Mouse (Mus musculus) gonadal fat pad, adult 2 months (tissue): ENCODE results near the gene Rnf157. TPM values are rescaled to one million over a fixed set of nuclear protein-coding genes. Genes with fewer than 3 reads are reported as not detected.

Source experiments
- DNase-seq: peaks from one replicate; pipeline ENCODE4 v3.0.0-alpha.2; 2012; ENCODE audit warnings: low read depth
- polyA plus RNA-seq: library from polyadenylated mRNA; depleted of rRNA; stranded (reverse); fragments of >200 nt; gene quantifications from 2 replicates; pipeline ENCODE4 v1.2.3, GENCODE M21; 2012; rRNA removed

The Rnf157 gene
- 12.5 and 16.1 TPM in 2 replicates for polyA plus RNA-seq

DNA sequence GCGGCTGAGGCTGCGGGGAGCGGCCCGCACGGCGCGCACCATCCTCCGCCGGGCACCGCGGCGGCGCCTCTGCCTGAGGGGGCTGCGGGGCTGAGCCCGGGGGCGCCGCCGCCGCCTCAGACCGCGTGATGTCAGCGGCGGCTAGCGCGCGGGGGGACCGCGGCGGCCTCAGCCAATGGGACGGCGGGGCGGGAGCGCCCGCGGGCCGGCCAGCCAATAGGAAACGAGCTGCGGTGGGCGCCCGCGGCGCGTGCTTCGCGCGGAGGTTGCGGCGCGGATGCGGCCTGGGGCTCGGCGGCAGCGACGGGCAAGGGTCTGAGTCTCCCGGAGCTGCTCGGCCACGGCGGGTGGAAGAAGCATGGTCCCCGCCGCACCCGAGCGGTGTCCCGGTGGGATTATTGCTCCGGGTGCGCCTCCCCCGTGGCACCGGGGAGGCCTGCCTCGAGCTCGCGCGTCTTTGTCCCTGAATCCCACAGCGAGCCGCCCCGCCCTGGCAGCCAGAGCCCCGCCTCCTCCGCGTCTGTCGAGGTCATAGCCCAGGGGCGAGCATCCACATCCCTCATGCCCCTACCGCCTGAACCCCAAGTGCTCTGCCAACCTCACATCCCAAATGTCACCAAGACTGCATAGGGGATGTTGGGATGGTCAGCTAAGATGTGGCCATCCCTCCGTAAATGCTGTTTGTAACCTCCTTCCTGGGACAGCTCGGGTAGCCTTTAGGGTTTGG lies at the start of gene Rnf157:
Rnf157 (minus strand) TSS at position 129 of the 727 bp plus-strand sequence.
- no peak for DNase-seq

GRCm38 (mm10) chr11:116459786-116460185 lies 47.0 kb upstream of the Rnf157 start:
- DNase-seq = no peak

DNA sequence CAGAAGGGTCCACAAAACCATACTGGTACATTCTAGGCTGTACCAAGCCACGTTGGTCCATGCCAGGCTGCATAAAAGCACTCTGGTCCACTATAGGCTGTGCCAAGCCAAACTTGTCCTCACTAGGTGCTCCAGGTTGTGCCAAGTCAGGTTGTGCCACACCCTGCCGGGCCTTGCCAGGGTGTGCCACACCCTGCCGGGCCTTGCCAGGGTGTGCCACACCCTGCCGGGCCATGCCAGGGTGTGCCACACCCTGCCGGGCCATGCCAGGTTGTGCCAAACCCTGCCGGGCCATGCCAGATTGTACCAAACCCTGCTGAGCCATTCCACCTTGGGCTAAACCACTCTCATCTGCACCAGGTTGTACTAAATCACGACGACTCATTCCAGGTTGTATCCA lies 43.4 kb upstream of the Rnf157 start:
- no peak for DNase-seq

GRCm38 (mm10) chr11:116453889-116454288 lies 41.1 kb upstream of the Rnf157 start:
- DNase-seq = no peak

DNA sequence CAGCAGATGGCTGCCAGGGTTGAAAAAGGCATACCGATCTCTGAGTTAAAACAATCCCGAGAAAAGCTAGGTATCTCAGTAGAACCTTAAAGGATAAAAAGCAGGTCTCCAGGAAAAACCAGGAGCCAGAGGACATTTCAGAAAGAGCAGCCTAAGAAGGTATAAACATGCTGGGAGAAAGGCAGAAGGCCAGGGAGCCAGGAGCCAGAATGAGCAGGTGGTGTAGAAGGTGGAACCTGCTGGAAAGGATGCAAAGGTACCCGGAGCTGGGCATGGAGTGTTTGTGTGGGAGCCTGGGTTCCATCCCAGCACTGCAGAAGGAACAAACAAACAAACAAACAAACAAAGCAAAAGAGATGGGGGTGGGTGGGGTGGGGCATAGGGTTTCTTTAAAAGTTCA lies 36.5 kb upstream of the Rnf157 start:
- DNase-seq = no peak

DNA sequence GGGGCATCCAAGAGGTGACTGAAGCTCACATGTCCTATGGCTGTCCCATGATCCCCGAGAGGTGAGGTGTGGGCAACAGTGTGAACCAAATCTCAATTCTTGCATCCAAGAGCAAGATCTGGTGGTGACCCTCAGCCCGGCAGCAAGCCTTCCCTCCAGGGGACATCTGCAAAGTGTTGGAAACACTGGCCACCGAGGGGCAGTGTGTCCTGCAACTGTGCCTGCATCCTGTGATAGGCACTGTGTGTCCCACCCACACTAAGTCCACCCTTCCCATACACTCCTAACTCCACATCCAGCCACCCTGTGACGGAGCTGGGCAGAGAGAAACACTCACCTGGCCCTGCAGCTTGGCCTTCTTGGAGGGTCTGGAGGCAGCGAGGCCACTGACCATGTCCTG lies 35.0 kb upstream of the Rnf157 start:
- DNase-seq = no peak

- DNase-seq = no peak
Measured at GRCm38 (mm10) chr11:116446308-116446887, 33.6 kb upstream of the Rnf157 start.

DNA sequence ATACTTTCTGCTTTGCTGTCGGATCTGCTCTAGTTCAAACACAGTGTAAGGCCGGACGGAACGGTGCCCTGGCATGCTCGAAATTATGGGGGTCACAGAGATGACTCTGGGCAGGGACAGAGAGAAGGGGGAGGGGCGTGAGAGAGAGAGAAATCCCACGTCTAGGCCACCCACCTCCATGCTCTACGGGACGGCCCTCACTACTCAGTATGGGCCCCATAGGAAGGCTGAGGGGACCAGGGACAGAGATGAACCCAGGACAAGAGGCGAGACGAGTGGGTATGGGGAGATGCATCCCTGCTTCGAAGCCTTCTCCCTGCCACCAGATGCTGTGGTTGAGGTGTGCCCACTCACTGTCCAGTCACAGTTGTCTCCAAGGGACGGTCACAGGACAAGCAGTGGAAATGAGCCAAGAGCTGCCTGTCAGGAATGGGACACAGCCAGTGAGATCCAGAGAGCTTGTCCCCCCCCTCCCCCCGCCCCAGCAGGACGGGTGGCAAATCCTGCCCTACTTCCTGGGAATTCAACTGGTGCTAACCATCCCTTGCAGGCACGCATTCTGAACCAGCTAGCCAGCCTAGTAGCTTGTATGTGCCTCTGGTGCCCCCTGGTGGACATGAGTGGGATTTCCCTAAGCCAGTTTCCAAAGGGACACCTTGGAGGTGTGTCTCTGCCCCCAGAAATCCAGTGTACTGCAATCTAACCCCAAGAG lies 32.9 kb upstream of the Rnf157 start:
- no peak for DNase-seq

GRCm38 (mm10) chr11:116443935-116444334 lies 31.1 kb upstream of the Rnf157 start:
- DNase-seq = no peak

GRCm38 (mm10) chr11:116443311-116443710 lies 30.5 kb upstream of the Rnf157 start:
- no peak for DNase-seq

DNA sequence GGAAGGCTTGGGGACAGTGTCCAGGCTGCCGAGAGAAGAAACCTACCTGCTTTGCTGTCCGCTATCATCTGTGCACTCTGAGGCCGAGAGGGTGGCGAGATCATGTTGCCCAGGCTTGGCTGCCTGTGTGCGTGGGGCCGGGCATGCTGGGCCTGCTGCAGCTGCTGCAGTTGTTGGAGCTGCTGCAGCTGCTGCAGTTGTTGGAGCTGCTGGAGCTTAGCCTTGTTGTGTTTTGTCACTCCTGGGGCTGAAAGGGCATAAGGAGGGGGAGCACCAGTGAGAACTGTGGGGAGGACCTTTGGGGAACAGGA lies 30.0 kb upstream of the Rnf157 start:
- no peak for DNase-seq

- no peak for DNase-seq
Measured at GRCm38 (mm10) chr11:116442129-116442866, 29.5 kb upstream of the Rnf157 start.

- no peak for DNase-seq
Measured at GRCm38 (mm10) chr11:116440408-116441068, 27.7 kb upstream of the Rnf157 start.

GRCm38 (mm10) chr11:116439269-116440240 lies 26.7 kb upstream of the Rnf157 start:
- DNase-seq = no peak

DNA sequence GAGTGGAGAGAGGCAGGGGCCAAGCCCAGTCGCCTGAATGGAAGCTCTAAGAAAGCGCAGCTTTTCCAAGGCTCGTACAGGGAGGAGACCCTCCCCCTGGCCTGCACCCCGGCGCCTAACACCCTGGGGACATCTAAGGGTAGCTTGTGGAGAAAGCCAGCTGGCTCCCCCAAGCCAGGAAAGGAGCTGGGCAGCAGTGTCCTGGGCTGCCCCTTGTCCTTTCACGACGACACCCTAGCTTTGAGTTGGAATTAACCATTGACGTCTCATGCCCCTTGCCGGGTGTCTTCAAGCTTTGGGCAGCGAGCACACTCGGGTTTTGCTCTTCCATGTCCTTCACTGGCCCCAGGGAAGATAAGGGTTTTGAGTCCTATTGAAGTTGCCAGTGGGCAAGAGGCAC lies 24.7 kb upstream of the Rnf157 start:
- no peak for DNase-seq

DNA sequence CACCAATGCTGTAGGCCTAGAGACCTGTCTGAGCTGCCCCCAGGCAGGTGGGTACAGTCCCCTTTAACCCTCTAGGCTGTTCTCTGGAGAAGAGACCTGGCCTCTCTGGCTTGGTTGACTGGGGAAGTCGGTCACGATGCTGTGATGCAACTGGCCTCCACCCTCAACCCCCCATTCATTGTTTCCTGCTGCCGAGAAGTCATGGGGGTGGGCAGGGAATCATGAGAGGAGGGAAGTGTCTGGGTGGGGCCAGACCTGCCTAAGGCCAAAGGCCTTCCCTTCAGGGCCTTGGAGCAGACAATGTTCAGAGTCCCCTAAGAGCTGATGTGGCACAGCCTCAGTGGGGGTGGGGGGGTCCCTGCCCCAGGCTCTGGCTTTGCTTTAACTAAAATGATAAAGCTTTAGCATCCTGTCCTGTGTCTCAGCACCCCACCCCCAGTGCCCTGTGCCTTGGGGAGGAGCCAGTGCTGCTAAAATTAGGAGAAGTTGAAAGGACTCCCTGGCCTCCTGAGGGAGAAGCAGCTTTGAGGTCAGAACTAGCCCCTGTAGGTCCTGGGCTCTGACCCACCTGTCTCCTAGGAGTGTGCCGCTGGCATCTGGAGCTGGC lies 24.0 kb upstream of the Rnf157 start:
- DNase-seq = no peak

DNA sequence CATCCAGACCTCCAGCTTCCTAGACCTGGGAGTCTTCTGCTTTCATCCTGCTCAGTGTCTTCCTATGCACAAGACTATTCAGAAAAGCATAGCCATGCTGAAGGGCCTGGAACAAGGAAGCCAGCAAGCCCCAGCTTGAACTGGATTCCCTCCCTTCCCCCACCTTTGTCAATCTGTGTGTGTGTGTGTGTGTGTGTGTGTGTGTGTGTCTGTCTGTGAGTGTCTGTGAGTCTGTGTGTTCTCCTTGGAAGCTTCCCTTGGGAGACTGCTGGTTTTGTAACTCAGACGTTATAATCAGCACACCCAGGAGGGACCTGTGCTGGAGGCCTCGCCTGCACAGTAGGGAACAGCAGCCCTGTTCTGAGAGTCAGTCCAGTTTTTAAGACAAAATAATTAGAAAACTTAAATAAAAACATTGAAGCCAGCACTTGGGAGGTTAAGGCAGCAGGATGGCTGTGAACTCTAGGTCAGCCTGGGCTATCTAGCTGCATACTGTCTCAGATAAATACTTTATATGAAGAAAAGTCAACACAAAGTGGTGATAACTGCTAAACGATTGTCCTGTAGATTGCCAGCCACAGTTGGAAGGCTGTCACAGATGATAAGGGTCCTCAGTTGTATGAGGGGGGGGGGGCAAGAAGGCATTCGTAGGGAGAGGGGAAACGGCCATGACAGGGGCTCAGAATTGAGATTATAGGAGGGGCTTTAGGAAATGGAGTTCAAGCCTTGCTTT lies 23.3 kb upstream of the Rnf157 start:
- no peak for DNase-seq

- DNase-seq = no peak
Measured at GRCm38 (mm10) chr11:116434967-116435752, 22.3 kb upstream of the Rnf157 start.
